Mouse (Mus musculus) frontal cortex, postnatal 14 days (tissue): Measurements from ENCODE around the gene Ralbp1.

Experiments
- DNase-seq, 2 experiments: peaks; one replicate each; pipeline ENCODE4 v3.0.0; 2022; ENCODE audit warnings: low spot score in 2 of 2

Ralbp1 gene

DNA sequence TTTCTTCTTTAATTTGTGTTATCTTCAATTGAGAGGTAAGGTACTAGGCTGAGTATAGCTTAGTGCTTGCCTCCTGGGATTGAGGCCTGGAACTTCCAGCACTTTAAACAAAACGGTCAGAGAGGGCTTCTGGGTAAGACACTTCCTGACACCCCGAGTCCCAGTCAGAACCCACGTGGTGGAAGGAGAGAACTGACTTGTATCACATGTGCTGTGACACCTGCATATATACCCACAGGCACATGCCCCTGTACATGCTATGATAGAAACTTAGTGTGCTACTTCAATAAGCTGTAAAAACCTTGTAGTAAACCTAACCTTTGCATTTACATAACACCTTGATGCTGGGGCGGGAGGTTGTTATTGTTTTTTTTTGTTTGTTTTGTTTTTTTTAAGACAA lies 87.2 kb downstream of the Ralbp1 start:
- DNase-seq, result no peak
